Mouse (Mus musculus): ENCODE results near the gene Tenm4.

The Tenm4 gene

DNA sequence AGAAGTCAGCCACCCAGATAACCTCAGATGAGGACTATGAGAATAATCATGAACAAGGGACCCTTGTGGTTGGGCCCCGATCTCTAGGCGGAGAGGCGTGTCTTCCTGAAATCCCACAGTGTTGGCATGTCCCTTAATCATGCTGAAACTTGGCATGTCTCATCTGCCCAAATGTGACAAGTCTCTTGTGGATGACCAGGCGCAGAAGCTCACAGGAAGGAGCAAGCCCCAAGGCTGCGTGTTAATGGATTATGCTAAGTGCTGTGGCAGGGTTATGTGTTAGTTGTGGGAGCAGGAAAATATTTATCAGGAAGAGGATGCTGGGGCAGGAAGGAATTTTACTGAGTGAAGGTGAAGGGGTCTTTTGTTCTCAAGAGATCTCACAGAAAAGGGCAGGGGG lies 642.0 kb downstream of the Tenm4 start:
- in situ Hi-C loops (cut with MboI; ENCODE audit: low pct_unique_long_range_greater_than_20kb in 1 of 2, low sequenced_read_pairs in 2 of 2, unreplicated experiment in 1 of 2), result no loop called here

DNA sequence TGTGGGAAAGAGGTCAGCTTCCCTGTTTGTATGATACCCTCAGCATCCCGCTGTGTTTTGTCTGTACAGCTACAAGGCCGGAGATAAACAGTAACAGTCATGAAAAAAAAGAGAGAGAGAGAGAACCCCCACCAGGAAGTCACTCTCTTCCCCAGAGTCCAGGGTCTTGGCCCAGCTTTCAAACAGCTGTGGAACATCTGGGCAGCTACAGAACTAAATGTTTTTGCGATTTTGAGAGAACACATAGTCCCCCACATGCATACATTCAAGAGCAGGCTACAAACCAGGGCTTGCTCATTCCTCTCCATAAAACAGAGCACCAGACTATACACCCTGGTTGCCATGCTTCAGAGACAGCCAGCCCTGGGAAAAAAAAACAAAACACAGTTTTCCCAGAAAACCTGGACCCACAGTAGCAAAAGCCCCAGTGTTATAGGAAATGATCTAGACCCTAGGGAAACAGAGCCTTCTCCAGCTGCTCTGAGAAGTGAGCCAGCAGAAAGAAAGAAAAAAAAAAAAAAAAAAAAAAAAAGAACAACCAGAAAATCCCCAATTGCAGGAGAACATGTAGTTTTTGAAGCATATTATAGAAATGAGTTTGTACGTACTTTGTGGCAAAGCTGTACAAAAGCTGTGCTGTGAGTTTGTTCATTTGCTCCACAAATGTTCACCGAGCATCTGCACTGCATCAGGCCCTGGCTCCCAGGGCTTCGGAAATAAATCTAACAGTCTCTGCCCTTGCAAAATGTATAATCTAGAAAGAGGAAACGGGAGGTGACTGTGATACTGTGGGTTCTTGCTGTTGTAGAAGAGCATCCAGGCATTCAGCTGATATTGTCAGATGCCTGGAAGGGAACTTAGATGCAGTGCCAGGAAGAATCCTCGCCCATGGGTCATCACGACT lies 642.7 kb downstream of the Tenm4 start:
- in situ Hi-C loops (cut with MboI; ENCODE audit: low pct_unique_long_range_greater_than_20kb in 1 of 2, low sequenced_read_pairs in 2 of 2, unreplicated experiment in 1 of 2), result no loop called here

DNA sequence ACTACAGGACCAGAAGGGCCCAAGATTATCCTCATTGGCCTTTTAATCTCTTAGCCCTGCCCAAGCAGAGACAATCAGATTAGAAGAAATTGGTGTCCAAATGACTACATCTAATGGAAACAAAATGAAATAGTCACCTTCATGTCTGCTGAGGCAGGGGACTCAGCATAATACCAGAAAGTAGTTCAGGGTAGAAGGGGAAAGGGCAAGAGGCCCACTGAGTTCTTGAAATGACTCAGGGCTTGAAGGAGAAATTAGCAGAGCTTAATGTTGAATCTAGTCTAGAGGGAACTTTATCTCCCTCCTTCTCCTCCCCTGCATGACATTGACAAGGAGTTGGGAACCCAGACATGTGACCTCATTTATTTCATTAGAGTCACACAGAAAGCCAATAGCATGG lies 643.5 kb downstream of the Tenm4 start:
- in situ Hi-C loops (cut with MboI; ENCODE audit: low pct_unique_long_range_greater_than_20kb in 1 of 2, low sequenced_read_pairs in 2 of 2, unreplicated experiment in 1 of 2), result no loop called here

DNA sequence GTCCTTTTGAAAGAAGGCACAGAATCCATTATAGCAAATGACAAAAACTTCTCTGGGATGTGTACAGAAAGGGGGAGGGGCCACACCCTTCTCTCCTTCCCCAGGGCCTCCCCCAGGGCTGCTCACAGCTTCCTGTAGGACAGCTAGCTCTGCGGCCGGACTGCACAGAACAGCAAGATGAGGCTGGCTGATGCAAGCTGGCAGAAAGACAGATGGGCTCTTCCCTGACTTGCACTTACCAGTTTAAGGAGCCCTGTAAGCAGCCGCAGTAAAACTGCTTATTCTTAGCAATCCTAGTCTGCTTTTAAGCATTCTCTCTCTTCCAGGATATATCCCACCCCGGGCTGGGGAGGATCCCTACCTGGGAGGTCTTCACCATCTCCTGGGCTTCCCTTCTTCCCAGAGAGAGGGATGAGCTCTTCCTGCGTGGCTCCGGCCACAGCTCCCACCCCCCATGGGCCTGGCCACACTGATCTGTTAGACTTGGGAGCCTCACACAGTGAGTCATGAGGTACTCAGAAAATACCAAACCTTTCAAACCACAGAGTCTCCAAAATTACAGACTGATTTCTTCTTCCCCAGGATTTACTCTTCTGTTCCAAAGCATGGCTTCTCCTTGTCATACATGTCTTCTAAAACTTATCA lies 646.1 kb downstream of the Tenm4 start:
- in situ Hi-C loops (cut with MboI; ENCODE audit: low pct_unique_long_range_greater_than_20kb in 1 of 2, low sequenced_read_pairs in 2 of 2, unreplicated experiment in 1 of 2), result no loop called here

- in situ Hi-C loops (cut with MboI; ENCODE audit: low pct_unique_long_range_greater_than_20kb in 1 of 2, low sequenced_read_pairs in 2 of 2, unreplicated experiment in 1 of 2), result no loop called here
Measured at GRCm38 (mm10) chr7:96818236-96818916, 647.3 kb downstream of the Tenm4 start.

GRCm38 (mm10) chr7:96819538-96819937 lies 648.5 kb downstream of the Tenm4 start:
- in situ Hi-C loops (cut with MboI; ENCODE audit: low pct_unique_long_range_greater_than_20kb in 1 of 2, low sequenced_read_pairs in 2 of 2, unreplicated experiment in 1 of 2), result no loop called here

GRCm38 (mm10) chr7:96820343-96820742 lies 649.3 kb downstream of the Tenm4 start:
- in situ Hi-C loops (cut with MboI; ENCODE audit: low pct_unique_long_range_greater_than_20kb in 1 of 2, low sequenced_read_pairs in 2 of 2, unreplicated experiment in 1 of 2), result no loop called here

DNA sequence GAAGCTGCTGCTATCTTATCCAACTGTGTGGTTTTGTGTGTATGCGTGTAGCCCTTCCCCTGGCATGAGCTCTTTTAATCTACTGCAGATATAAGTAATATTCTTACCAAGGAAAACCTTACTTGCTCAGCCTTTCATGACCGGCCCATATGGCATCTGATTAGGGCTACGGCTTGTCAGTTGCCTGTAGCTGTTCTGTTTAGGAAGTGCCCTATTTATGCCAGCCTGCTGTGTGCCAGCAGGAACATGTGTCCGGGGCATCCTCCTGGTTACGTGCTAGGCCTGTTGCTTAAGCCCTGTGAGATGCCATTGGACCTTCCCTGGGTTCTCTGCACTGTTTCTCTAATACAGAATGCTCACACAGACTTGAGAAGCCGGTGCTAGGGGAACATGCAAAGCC lies 655.1 kb downstream of the Tenm4 start:
- in situ Hi-C loops (cut with MboI; ENCODE audit: low pct_unique_long_range_greater_than_20kb in 1 of 2, low sequenced_read_pairs in 2 of 2, unreplicated experiment in 1 of 2), result no loop called here

- in situ Hi-C loops (cut with MboI; ENCODE audit: low pct_unique_long_range_greater_than_20kb in 1 of 2, low sequenced_read_pairs in 2 of 2, unreplicated experiment in 1 of 2), result no loop called here
Measured at GRCm38 (mm10) chr7:96826672-96827071, 655.6 kb downstream of the Tenm4 start.

- in situ Hi-C loops (cut with MboI; ENCODE audit: low pct_unique_long_range_greater_than_20kb in 1 of 2, low sequenced_read_pairs in 2 of 2, unreplicated experiment in 1 of 2), result no loop called here
Measured at GRCm38 (mm10) chr7:96832551-96832950, 661.5 kb downstream of the Tenm4 start.

GRCm38 (mm10) chr7:96833012-96833411 lies 662.0 kb downstream of the Tenm4 start:
- in situ Hi-C loops (cut with MboI; ENCODE audit: low pct_unique_long_range_greater_than_20kb in 1 of 2, low sequenced_read_pairs in 2 of 2, unreplicated experiment in 1 of 2), result no loop called here

GRCm38 (mm10) chr7:96834681-96835289 lies 663.7 kb downstream of the Tenm4 start:
- in situ Hi-C loops (cut with MboI; ENCODE audit: low pct_unique_long_range_greater_than_20kb in 1 of 2, low sequenced_read_pairs in 2 of 2, unreplicated experiment in 1 of 2), result no loop called here

DNA sequence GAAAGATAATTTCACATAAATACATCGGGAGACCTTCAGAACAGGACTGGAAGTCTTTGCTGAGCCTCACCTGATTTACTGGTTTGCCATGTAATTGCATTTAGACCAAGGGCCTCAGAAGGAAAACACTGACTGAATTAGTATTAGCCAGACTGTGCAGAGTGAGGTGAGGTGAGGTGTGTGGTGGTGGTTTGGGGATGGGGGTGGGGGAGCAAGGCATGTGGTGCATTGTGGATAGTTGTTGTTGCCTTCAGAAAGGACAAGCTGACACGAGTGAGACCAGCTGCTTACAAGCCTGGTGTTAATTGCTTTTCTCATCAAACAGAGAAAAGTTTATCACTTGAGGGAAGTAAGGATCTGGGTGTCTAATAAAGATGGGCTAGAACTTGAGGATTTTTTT lies 664.3 kb downstream of the Tenm4 start:
- in situ Hi-C loops (cut with MboI; ENCODE audit: low pct_unique_long_range_greater_than_20kb in 1 of 2, low sequenced_read_pairs in 2 of 2, unreplicated experiment in 1 of 2), result no loop called here

DNA sequence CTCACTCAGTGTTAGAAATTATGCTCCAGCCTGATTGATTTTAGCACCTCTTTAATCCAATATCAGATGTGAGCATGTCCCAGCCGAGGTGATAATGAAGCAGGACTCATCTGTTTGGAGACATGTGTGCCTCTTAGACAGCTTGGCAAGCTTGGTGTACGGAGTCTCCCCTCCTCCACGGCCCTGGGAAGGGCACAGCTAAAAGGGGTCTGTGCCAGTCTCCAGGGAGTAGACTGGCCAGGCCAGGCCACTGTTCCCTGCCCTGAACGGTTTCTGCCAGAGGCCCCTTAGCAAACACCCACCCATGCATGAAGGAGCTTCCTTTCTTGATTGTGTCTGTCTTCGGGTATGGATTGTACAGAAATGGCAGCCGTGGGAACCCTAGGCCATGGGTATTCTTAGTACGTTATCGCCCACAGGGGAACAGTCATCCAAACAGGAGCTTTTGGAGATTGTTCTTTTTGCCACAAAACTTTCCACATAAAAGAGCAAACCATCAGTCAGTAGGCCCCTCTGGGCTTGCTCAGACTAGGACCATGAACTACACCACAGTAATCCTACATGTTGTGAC lies 667.3 kb downstream of the Tenm4 start:
- in situ Hi-C loops (cut with MboI; ENCODE audit: low pct_unique_long_range_greater_than_20kb in 1 of 2, low sequenced_read_pairs in 2 of 2, unreplicated experiment in 1 of 2), result no loop called here

DNA sequence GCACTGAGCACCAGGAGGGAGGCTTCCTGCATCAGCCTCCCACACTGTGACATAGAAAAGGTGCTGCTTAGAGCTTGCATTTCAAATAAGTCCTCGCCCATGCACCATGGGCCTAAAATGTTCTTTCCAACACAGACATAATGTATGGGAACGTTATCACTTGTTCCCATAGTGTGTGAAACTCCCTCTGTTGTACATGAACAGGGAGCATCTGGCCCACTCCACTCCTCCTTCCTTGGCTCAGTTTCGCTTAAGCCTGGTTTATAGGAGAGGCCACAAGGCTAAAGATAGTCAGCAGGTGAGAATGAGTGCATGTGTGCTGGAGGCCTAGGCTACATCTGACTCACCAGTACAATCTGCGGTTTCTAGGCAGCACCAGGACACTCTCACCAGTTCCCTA lies 667.9 kb downstream of the Tenm4 start:
- in situ Hi-C loops (cut with MboI; ENCODE audit: low pct_unique_long_range_greater_than_20kb in 1 of 2, low sequenced_read_pairs in 2 of 2, unreplicated experiment in 1 of 2), result no loop called here

DNA sequence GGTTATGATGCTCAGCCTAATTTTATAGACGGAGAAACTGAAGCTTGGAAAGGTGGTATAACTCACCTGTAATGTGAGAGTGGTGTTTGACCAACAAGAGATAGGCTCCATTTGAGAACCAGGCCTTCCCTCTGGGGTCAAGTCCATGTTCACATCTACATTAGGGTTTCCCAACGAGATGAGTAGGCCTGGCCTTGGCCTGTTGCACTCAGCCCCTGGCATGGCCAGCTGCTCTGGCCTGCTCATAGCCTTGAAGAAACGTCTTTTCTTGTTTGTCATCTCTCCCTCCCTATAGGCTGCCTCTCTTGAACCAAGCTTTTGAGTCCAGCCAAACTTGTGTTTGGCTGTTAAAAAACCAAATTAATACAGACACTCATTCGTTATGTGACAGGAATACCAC lies 668.5 kb downstream of the Tenm4 start:
- in situ Hi-C loops (cut with MboI; ENCODE audit: low pct_unique_long_range_greater_than_20kb in 1 of 2, low sequenced_read_pairs in 2 of 2, unreplicated experiment in 1 of 2), result no loop called here

DNA sequence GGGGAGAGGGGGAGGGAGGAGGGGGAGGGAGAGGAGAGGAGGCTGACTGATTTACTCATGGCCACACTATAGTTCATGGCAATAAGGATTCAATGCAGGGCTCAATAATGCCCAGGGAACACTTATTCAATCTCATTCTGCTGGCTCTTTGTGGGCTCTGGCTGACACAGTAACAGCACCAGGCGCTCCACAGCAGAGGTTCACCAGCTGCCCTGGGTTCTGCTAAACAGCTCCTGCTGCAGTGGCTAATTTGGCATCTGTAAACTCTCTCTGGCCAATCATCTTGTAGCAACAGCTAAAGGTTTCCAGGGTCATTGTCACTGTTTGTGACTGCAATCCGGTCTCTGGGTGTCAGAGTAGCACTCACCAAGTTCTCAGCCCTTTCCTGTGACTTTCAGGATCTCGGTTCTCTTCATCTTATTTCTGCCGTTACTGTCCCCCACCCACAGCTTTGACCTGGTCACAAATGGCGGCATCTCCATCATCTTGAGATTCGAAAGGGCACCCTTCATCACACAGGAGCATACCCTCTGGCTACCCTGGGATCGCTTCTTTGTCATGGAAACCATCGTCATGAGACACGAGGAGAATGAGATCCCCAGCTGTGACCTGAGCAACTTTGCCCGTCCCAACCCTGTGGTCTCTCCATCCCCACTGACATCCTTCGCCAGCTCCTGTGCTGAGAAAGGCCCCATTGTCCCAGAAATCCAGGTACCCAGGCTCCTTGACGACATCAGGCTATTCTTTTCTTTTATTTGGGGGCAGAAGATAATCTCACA lies 671.6 kb downstream of the Tenm4 start:
- in situ Hi-C loops (cut with MboI; ENCODE audit: low pct_unique_long_range_greater_than_20kb in 1 of 2, low sequenced_read_pairs in 2 of 2, unreplicated experiment in 1 of 2), result no loop called here

Data from mouse embryonic stem cell (cell line).